Mouse (Mus musculus) layer of hippocampus, postnatal 14 days (tissue): ENCODE measurements at regions not wholly inside any gene's neighbourhood (a gene's known extent, or its start where the extent isn't known, plus 50 kb on each side); places are given as distances from the start of the nearest gene placed in this dataset.
A peak's percentile ranks its signal among the peaks of the same experiment; 100 is the strongest.

ENCODE experiments used
- DNase-seq, 2 experiments: peaks; one replicate each; pipeline ENCODE4 v3.0.0; 2021 to 2022; ENCODE audit warnings: low spot score in 2 of 2, mixed read lengths in 1 of 2

- no peak for DNase-seq
Observed at GRCm38 (mm10) chr5:51766111-51766510, 198.6 kb upstream of the Ppargc1a start.

GRCm38 (mm10) chr5:51764416-51764815, 196.9 kb upstream of the Ppargc1a start:
- DNase-seq = no peak

- no peak for DNase-seq
Observed at GRCm38 (mm10) chr5:51763599-51763998, 196.1 kb upstream of the Ppargc1a start.

- DNase-seq = no peak
Observed at GRCm38 (mm10) chr5:51762352-51762751, 194.8 kb upstream of the Ppargc1a start.

GRCm38 (mm10) chr5:51758289-51758688, 190.8 kb upstream of the Ppargc1a start:
- DNase-seq = no peak

- DNase-seq = no peak
Observed at GRCm38 (mm10) chr5:51757864-51758263, 190.3 kb upstream of the Ppargc1a start.

GRCm38 (mm10) chr5:51752024-51752423, 184.5 kb upstream of the Ppargc1a start:
- no peak for DNase-seq

- DNase-seq = no peak
Observed at GRCm38 (mm10) chr5:51750456-51750855, 182.9 kb upstream of the Ppargc1a start.

GRCm38 (mm10) chr5:51740893-51741292, 173.4 kb upstream of the Ppargc1a start:
- no peak for DNase-seq

- no peak for DNase-seq
Observed at GRCm38 (mm10) chr5:51730241-51730640, 162.7 kb upstream of the Ppargc1a start.

GRCm38 (mm10) chr5:51729771-51730170, 162.2 kb upstream of the Ppargc1a start:
- no peak for DNase-seq

GRCm38 (mm10) chr5:51726762-51727161, 159.2 kb upstream of the Ppargc1a start:
- DNase-seq = no peak

- DNase-seq = peak in 1 of 2 experiments; percentile 66
Observed at GRCm38 (mm10) chr5:51718911-51719310, 151.4 kb upstream of the Ppargc1a start.

GRCm38 (mm10) chr5:51718451-51718850, 150.9 kb upstream of the Ppargc1a start:
- peak in 1 of 2 experiments; percentile 69 for DNase-seq

- DNase-seq = no peak
Observed at GRCm38 (mm10) chr5:51711860-51712560, 144.5 kb upstream of the Ppargc1a start.

- no peak for DNase-seq
Observed at GRCm38 (mm10) chr5:51710664-51711063, 143.1 kb upstream of the Ppargc1a start.

- DNase-seq = no peak
Observed at GRCm38 (mm10) chr5:51709447-51709991, 142.0 kb upstream of the Ppargc1a start.

- DNase-seq = peak in 1 of 2 experiments; percentile 73
Observed at GRCm38 (mm10) chr5:51679884-51680283, 112.4 kb upstream of the Ppargc1a start.

GRCm38 (mm10) chr5:51671190-51671589, 103.7 kb upstream of the Ppargc1a start:
- DNase-seq = no peak

- DNase-seq = no peak
Observed at GRCm38 (mm10) chr5:51665241-51665640, 97.7 kb upstream of the Ppargc1a start.

GRCm38 (mm10) chr5:51658232-51658896, 90.8 kb upstream of the Ppargc1a start:
- no peak for DNase-seq

GRCm38 (mm10) chr5:51653507-51653906, 86.0 kb upstream of the Ppargc1a start:
- no peak for DNase-seq
